Mouse (Mus musculus) lung, adult 10 weeks (tissue): Measurements from ENCODE around the gene Kidins220. TPM values are rescaled to one million over a fixed set of nuclear protein-coding genes. Genes with fewer than 3 reads are reported as not detected.

Experiments used
- polyA plus RNA-seq: library from polyadenylated mRNA; stranded (reverse); fragments of 350-450 nt; fragmentation: Illumina TruSeq; extraction: RNeasy Lipid Tissue Mini Kit (QIAGEN cat#74804); gene quantifications from one replicate; pipeline ENCODE4 v1.2.3, GENCODE M21; 2014; ENCODE audit warnings: low read depth, low replicate concordance; ENCODE audit not compliant: insufficient read depth

Gene Kidins220
- polyA plus RNA-seq, result 15.0 TPM

DNA sequence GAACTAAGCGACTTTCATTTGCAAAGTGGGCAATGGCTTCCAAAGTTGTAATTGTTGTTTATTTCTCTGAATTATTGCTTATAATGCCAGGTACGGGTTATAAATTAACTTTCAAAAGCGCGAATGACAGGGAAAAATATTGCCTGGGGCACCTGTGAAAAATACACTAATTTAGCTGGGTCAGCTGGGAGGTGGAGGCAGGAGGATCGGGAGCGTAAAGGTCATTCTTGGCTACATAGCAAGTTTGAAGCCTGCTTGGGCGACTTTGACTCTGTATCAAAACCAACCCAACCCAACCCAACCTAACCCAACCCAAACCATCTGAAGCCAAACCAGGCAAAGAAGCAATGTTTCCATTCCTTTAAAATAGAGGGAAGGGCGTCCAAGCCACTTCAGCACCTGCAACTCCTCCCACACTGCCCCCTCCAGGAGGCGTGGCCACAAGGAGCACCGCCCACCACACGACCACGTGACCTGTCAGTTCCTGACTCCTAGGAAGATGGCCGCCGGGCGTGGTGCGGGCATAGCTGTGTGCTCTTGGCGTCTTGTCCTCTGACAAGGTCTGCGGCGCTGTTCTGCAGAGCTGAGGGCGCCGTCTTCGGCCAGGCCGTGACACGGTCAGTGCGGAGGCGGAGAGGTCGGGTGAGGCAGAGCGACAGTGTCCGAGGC, at the start of gene Kidins220:
Kidins220 (plus strand) TSS at position 480 of the 669 bp plus-strand sequence.

DNA sequence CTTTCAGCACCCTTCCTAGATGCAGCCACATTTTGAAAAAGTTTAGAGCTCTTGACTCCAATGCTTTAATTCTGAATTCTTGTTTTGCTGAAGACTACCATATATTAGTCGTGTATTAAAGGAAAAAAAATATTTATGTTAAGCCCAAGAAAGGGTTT, 122.2 kb downstream of the Kidins220 start, which contains the start of gene Id2:
Id2 (minus strand) TSS at position 89 of the 158 bp plus-strand sequence.

Other genes starting within 250 kb of the Kidins220 start
- 2.1 TPM for gene Mboat2, start 144.0 kb upstream of the Kidins220 start, polyA plus RNA-seq
- gene Id2, start 122.2 kb downstream of the Kidins220 start, polyA plus RNA-seq, result 88.8 TPM